Mouse (Mus musculus): ENCODE data around the gene Id1.

- TF ChIP-seq POLR2A (IDR thresholded peaks at IDR 0.05; ENCODE audit: low read depth, low read length): no peak
- TF ChIP-seq CTCF (IDR thresholded peaks at IDR 0.05; ENCODE audit: extremely low read depth, insufficient read length, insufficient replicate concordance, low read depth, low read length): no peak
These were observed 35.5 kb downstream of the Id1 start for GRCm38 (mm10) chr2:152771571-152771970.

Data from small intestine, adult 2 months (tissue).